Mouse (Mus musculus) layer of hippocampus, adult 9-10 months (tissue): ENCODE measurements around the gene Fen1.
"Not testable (repeated sequence)": the region's sequence is repeated elsewhere in the genome, so short reads cannot be mapped to it uniquely, and the experiment has no call there.

ENCODE experiments used
- DNase-seq: peaks from one replicate; pipeline ENCODE4 v3.0.0; 2022; ENCODE audit warnings: low spot score

Fen1 gene

DNA sequence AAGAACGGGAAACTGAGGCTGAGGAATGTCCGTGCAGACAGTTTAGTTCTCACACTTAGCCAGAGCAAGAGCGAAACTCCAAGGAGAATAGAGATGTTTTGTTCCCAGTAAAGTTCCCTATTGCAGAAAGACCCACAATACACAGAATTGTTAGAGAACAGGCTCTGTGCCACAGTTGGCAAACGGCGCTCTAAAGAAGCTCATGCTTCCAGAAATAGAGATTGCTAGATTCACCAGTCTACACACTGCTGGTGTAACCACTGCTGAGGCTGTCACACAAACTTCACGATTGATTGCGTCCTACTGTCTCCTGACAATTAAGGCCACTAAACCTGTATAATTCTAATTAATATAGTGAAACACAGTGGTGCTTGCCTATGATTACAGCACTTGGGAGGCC is 22.7 kb downstream of the Fen1 start:
- DNase-seq, result no peak

DNA sequence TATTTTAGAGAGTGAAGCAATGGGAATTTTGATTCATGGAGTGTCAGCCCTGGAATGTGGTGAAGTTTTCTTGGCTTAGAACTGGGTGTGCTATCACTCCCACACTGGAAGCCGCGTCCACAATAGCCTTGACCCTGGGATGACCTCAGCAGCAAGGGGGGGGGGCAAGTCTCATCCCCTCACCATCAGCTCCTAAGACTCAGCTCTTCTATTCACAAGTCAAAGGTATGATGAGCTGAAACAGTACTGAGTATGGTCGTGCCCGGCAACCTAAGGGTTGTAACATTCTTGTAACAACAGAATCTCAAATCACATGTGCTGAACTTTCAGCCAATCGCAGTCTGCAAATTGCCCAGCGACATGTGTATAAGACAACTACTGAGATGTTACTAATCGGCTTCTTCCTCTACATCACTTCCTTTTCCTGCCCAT is 27.0 kb downstream of the Fen1 start:
- no peak for DNase-seq

DNA sequence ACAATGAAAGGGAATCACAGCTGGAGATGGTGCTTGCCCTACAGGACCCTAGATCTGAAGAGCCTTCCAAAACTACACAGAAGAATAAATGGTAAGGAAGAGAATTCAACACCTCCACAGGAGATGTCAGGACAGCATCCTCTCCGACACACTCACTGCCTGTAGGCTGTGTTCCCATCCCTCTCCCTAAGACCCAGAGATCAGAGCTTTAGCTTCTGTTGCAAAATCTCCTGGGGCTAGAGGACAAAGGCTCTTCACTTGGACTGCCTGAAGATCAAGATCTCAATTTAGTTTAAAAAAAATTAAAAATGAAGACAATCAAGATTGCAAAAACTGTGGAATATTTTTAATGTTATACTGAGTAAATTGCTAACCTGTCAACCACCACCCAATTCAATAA is 27.5 kb downstream of the Fen1 start:
- no peak for DNase-seq

DNA sequence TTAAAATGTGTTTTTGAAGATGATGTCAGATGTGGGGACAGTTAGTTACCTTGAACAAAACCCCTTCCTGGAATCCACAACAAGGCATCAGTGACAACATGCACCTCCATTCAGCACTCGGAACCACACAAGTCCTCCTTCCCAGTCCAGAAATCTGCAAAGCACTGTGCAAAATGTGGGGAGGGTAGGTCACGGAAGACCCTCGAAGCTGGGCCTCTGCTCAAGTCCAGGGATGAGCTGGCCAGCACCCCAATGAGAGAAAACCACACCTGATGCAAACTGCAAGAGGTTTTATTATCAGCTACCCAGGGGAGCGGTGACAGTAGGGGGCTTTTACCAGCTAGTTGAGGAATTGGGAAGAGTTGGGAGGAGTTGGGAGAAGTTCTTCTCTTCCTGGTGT is 29.0 kb downstream of the Fen1 start:
- no peak for DNase-seq

DNA sequence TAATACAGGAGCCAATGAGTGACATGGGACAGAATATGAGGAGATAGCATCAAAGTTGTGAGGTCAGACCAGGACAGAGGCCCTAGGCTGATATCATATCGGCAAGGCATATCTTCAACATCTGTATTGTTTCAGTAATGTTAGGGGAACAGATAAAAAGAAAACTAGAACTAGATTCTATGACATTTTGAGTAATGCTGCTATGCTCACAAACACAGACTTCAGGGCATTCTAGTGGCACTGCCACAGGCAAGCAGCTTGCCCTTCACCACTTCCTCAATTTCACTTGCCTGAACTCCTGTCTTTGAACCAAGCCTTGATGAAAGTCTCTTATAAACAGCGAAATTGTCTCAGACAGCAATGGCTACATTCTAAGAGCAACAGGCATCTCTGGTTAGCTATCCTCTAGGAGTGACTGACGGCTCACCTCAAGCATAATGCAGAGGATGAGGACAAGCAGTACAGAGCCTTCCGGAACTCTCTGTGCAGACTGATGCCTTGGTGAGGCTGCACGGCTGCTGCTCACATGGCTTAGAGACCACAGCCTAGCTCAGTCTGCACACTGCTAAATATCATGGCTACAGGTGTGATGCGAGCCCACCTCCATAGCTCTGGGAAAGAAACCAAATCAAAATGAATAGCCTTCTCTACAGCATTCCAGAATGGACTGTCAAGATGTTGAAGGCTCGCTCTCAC is 30.0 kb downstream of the Fen1 start:
- DNase-seq, result no peak

DNA sequence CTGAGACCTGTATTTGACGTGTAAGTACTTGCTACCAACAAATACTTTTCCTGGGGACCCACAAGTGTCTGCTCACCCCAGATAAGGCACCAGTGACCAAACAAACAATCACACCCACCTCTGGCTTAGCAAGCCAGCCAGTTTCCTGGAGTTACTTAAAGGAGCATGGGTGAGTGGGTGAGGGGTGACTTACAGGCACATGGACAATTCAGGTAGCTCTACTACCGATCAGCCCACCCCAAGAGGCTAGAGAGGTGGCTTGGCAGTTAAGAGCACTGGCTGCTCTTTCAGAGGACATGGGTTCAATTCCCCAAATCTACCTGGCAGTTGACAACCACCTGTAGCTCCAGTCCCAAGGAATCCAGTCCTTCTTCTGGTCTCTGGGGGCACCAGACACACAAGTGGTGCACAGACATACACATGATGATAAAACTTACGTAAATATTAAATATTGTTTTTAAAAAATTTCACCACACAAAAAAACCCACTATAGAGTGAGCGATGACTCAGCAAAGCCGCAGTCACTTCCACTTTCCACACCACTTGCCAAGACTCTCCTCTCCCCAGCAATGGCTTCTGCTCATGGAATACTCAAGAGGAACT is 30.8 kb downstream of the Fen1 start:
- DNase-seq, result no peak

DNA sequence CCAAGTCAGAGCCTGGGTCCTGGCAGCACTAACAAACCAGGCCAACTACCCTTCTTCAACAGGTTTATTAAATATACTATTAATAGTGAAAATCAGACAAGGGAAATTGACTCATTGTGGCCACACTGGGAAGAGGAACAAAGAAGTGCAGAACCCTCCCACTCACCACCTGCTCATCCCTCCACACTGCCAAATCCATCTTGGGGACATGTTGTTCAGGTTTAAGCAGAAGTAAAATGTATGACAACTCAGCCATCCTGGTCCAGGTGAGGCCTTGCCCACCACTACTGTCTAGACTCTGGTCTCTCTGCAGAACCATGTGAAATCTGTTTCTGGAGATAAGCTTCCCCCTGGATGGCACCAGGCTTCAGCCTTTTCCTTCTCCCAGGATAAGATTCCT is 32.1 kb downstream of the Fen1 start:
- peak; percentile 68 for DNase-seq

DNA sequence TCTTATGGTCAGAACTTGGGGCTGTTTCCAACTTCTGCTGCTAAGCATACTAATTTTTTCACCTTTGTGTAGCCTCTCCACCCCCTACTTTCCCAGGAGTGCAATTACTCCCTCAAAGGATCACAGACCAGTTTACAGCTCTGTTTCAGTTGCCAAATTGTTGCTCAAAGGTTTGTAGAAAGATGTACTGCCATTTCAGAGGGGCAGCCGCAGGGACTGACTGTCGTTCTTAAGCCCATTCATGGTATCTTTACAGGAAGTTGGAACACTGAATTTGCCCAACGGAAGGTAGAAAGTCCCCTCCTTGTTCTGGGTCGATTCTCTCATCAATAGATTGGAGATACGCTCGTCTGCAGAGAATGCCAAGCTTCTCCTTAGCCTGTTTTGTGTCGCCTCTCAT is 32.6 kb downstream of the Fen1 start:
- DNase-seq, result no peak

DNA sequence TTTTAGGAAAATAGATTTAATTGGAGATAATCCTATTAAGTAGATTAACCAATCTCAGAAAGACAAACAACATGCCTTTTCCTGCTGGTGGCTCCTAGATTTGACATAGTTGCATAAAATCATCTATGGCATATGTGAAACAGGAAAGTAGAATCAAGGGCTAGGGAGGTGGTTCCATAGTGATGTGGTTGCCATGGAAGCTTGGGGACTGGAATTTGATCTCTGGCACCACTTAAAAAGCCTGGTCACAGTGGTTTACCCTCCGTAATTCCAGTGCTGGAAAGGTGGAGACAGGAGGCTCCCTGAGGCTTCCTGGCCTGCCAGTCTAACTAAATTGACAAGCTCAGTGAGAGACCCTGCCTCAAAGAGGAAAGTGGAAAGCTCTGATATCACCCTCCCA is 33.5 kb downstream of the Fen1 start:
- no peak for DNase-seq

DNA sequence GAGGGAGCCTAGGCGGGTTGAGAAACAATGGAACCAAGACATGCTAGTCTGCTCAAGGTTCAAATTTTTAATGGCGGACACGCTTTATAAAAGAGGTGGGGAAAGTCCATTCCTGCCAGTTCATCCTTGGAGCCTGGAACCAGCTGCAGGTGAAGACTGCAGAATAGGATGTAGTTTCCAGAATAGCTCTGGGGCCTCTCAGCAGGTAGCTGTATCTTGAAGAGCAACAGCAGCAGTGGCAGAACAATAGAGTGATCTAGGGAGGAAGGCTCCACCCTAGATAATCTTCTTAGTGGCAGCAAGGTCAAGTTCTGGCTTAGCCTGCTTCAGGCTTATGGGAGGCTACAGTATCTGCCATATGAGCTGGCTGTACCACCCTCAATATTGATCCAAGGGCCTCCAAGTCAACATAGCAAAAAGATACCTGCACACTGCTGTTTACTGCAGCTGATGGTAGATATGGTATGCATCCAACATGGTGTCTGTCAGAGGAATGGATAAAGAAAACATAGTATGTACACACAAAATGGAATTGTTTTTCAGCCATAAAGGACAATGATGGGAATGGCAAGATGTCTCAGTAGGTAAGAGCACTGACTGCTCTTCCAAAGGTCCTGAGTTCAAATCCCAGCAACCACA is 34.2 kb downstream of the Fen1 start:
- DNase-seq, result not testable (repeated sequence)

DNA sequence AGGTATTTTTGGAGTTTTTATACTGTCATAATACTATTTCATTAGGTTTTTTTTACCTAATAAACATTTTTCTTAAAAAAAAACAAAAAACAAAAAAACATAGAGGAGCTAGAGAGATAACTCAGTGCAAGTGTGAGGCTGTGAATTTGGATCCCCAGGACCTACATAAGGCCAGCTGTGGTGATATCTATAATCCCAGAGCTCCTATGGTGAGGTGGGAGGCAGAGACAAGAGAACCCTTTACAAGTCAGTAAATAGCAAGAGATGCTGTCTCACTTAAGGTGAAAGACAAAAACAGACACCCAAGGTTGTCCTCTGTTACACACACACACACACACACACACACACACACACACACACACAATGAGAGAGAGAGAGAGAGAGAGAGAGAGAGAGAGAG is 34.8 kb downstream of the Fen1 start:
- DNase-seq, result no peak

DNA sequence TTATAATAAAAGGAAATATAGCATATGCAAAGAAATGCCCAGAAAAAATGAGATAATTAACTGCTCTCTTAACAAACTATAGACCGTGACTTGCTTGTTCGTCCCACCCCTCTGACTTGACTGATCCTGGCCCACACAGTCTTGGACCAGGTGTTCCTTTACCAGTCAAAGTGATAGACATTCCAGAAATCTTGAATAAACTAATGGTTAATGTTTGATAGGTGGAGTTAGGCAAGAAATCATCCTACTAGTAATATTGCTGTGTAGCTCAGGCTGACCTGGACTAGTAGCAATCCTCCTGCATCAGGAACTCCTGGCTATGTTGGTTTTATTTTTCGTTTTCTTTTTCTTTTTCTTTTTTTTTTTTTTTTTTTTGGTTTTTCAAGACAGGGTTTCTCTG is 35.5 kb downstream of the Fen1 start:
- no peak for DNase-seq

DNA sequence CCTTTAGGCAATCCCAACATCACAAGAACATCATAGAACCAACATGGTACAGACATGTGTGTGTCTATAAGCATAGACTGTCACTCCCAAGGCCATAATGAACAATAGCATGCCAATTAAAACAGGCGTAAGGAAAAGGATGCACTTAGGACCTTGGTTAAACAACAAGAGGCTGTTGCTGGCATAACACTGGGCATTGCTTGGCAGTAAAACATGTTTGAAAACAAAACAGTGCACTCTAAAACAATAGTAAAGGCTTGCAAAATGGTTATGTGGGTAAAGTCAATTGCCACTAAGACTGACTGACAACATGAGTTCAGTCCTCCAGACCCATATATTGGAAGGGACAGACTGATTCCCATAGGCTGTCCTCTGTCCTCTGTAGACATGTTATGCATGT is 36.0 kb downstream of the Fen1 start:
- DNase-seq, result no peak

DNA sequence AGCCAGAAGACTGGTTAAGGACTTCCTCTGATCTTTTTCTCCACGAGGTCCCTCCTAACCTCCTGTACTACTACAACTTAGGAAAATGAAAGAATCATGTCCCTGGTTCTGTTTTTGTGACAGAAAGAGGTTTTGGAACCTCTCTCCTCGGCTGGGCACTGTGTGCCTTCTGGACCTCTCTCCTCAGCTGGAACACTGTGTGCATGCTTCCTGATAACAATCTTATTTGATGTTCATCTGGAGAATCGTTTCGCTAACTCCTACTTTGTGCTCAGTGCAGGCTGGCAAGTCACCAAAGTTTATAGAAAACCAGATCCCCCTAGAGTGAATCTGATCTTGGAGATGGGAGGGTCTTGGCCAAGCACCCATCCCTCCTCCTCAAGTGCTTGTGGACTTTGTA is 36.9 kb downstream of the Fen1 start:
- DNase-seq, result no peak

DNA sequence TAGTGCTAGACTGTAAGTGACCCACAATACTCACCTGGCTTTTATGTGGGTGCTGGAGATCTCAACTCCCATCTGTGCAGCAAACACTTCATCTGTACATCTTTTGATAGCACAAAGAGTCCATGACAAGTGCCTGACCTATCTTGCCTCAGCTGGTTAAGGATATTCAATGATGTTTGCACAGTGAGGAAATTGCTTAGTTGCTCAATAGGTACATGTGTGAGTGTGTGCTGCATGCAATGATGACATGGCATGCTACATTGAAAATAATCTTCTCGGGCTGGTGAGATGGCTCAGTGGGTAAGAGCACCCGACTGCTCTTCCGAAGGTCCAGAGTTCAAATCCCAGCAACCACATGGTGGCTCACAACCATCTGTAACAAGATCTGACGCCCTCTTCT is 38.0 kb downstream of the Fen1 start:
- not testable (repeated sequence) for DNase-seq

DNA sequence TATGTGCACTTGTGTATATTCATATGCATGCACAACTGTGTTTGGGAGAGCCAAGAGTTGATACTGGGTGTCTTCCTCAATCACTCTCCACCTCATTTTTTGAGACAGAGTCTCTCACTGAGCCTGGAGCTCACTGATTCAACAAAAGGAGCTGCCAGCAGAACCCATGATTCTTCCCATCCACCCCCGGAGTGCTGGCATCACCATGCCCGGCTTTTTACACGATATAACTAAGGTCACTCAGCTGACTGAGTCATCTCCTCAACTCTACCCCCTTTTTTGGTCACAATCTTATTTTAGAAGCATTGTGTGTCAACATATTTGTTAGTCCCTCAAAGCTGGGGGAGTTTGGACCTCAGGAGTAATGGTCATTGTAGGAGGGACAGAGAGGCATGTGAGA is 40.1 kb downstream of the Fen1 start:
- DNase-seq, result no peak

DNA sequence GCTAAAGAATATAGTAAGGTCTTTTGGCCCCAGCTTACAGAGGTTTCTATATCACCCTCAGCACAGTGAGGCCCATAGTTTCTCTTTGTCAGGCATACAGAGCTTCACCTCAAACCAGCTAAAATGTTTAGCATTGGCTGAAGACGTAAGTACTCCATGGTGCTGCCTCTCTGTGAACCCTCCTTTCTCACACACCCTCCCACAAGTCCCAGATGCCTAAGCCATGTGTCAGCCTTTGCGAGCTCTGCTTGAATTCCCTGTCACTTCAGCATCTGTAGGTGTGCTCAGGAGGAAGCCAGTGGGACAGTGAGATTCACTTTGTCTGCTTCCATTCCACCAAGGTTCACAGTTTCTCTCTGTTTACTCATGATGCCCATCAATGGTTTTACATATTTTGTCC is 46.2 kb downstream of the Fen1 start:
- no peak for DNase-seq

DNA sequence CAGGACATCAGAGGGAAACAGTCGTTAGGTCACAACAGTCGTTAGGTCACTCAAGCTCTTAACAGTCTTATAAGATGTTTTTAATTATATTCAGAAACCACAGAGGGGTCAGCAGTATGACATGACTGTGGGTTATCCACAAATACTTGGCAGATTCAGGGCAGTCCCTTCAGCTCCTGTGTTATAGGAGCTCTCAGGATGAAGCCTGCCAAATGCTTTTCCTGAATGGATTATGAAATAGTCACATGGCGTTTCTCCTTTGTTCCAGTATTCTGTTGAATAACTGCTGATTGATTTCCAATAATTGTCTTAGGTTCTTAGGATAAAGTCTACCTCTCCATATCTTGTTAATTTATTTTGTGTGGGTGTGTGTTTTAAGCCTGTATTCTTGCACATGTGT is 54.8 kb downstream of the Fen1 start:
- DNase-seq, result no peak
